Mouse (Mus musculus) spleen, postnatal 10 days (tissue): Measurements from ENCODE around the gene Tmem14a.
"Not testable (repeated sequence)": the region's sequence is repeated elsewhere in the genome, so short reads cannot be mapped to it uniquely, and the experiment has no call there.

Source experiments
- DNase-seq, 2 experiments: peaks; one replicate each; pipeline ENCODE4 v3.0.0; 2021 to 2022; ENCODE audit warnings: low spot score in 2 of 2

Gene Tmem14a

GRCm38 (mm10) chr1:21218489-21218919, at the start of gene Tmem14a:
Tmem14a (plus strand) TSS chr1:21218575.
- peak; percentile 75 to 87 for DNase-seq

- DNase-seq, result no peak
Measured at GRCm38 (mm10) chr1:21185196-21185595, 33.2 kb upstream of the Tmem14a start.

DNA sequence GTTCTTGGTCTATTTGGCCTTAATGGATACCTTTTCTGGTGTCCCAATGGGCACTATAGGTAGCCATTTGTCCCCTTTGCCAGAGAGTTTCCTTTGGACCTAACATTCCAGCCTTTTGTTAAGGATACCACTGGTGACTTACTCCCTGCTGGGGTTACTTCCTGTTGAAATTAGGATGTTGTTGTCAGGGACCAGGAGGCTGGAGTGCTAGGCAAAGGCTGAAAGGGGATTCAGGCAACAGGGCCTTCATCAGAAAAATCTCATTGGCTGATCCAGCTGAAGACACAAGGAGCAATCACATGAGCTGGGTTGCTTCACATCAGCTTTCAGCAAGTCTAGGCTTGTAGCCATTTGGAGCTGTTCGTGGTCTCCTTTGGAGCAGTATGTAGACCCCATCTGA, 12.1 kb upstream of the Tmem14a start:
- DNase-seq, result no peak

DNA sequence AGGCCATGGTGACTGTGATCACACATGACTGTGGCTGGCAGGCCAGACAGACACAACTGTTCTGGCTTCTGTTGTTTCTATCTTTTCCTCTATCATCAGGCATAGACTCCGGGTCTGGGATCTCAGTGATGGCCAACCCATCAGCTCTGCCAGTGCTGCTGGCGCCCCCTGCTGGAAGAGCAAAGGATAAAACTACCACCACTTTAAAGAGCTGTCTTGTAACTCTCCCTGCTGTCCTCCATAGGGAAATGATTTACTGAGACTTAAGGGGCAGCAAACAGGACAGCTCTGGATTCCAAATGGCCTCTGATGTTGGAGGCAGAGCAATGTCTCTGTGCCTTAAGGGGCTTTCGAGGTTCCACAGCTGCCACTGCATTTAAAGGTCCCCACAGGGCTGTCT, 4.8 kb upstream of the Tmem14a start:
- DNase-seq, result not testable (repeated sequence)

GRCm38 (mm10) chr1:21213991-21214692, 4.2 kb upstream of the Tmem14a start:
- DNase-seq, result not testable (repeated sequence)

DNA sequence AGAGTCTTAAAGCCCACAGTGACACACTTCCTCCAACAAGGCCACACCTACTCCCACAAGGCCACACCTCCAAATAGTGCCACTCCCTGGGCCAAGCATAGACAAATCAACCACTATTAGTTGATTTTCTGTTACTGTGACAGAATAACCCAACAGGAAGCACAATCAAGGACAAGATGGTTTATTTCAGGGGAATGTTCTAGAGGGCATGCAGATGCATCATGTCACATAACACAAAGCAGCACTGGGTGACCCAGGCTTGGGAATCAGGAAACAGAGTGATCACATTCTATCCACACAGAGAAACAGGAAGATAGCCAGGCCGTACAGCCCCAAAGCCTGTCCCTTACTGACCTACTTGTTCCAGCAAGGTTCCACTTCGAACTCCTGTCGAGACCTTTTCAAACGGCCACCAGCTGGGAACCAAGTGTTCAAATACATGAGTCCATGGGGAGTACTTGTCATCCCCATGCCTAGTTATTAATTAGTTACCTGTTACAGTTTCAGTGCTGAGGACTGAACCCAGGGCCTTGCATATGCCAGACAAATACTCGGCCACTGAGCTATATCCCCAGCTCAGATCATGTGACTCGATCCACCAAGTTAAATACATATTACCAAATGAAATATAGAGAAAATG, 9.5 kb downstream of the Tmem14a start:
- no peak for DNase-seq

GRCm38 (mm10) chr1:21228740-21229722, 10.7 kb downstream of the Tmem14a start:
- DNase-seq, result not testable (repeated sequence)

DNA sequence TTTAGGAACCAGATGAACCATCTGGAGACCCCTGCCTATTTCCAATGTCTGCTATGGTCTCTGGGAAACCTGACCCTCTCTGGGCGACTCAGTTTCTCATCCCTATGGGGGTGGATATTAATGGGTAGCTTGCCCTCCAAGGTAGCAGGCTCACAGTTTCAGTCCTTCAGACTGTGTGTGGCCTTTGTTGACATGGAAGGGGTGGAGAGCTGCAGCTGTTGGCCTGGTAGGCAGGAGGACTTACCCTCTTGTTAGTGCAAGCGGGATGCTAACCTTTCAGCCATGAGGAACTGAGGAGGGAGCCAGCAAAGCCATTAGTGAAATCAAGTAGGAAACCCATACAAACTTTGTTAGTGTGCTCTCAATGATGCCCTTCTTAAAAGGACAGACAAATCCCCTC, 12.0 kb downstream of the Tmem14a start:
- no peak for DNase-seq

- no peak for DNase-seq
Measured at GRCm38 (mm10) chr1:21231744-21232464, 13.5 kb downstream of the Tmem14a start.

DNA sequence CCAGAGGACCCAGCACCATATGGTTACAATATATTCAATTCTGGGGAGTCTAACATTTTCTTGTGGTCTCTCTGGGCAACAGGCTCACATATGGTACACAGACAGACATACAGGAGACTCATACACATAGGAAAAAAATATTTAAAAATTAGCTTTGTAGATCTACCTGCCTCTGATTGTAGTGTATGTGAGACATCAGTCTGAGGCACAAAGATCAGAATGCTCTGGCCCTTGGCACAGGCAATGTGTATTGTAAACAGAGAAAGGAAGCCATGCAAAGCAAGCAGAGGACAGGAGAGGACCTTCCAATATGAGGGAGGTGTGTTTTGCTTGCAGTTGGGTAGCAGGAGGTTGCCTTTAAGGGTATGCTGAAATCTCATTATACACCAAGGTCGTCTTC, 14.1 kb downstream of the Tmem14a start:
- DNase-seq, result no peak

GRCm38 (mm10) chr1:21235359-21235758, 17.0 kb downstream of the Tmem14a start:
- no peak for DNase-seq

- DNase-seq, result no peak
Measured at GRCm38 (mm10) chr1:21239911-21240898, 21.8 kb downstream of the Tmem14a start, which contains the start of gene Gsta3. Gsta3 (plus strand) TSS chr1:21240589.

- DNase-seq, result no peak
Measured at GRCm38 (mm10) chr1:21241096-21241495, 22.7 kb downstream of the Tmem14a start.

- DNase-seq, result no peak
Measured at GRCm38 (mm10) chr1:21244290-21244960, 26.1 kb downstream of the Tmem14a start.

DNA sequence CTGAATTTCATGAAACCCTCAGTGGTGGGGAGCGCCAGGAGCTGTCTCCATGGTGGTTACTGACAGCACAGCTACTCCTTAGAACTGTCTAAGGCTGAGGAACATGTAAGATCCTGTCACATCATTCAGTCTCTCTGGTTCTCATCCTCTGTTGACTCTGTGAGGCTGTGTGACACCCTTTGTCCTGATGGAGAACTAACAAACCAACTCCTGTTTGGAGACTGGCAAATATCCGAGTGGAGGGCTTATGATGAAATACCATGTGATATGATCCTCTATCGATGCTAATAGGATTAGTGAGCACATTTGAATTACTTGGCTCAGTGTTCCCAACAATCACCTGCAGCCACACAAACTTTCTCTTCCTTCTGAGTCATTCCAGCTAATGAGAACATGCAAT, 27.8 kb downstream of the Tmem14a start:
- DNase-seq, result no peak

- DNase-seq, result no peak
Measured at GRCm38 (mm10) chr1:21247896-21248295, 29.5 kb downstream of the Tmem14a start.

GRCm38 (mm10) chr1:21248560-21249390, 30.4 kb downstream of the Tmem14a start:
- no peak for DNase-seq

GRCm38 (mm10) chr1:21251661-21252060, 33.3 kb downstream of the Tmem14a start:
- DNase-seq, result no peak
